Mouse (Mus musculus): ENCODE data around the gene Olfr571. TPM values are rescaled to one million over a fixed set of nuclear protein-coding genes. Genes with fewer than 3 reads are reported as not detected.

Gene Olfr571
- total RNA-seq (2015; ENCODE audit: low replicate concordance) (not detected in 2 replicates), total RNA-seq (2017; ENCODE audit: low replicate concordance) (not detected in 2 replicates)

DNA sequence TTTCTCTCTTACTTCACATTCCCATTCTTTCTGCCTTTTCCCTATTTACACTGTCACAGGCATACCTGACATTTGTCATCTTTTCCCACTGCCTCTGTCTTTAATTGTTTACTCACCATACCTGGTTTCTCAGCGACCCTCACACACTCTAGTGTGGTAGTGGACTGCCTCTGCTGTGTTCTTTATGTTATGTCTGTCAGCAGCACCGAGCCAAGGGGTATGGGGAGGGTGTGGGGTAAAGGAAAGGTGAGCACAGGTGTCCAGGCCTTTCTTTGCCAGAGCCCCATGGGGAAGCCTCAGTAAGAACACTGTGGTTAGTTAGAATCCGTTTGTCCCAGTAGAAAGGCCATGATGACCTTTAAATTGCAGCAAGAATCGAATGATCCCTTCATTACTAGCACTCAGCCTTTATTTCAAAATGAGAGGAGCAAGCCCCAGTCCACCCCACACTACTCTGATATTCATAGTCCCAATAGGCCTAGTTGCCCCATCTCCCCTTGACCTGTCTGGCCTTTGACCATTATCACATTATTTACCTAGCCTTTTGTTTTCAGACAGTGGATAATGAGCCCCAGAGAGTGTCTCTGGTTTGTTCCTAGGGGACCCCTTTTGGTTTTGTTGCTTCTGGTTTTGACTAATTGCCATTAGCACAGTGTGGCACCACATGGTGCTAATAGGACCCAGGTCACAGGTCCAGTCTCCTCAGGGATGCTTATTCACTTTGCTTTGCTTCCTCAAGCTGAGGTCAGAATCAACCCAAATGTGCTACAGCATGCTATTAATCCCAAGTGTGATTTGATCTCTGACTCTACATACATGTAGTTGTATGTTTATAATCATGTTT is at the start of gene Olfr571:
Gene Olfr571, minus strand, starts transcription at position 505 of the 844 bp plus-strand sequence.
- ATAC-seq (replicated peaks; ENCODE audit: low FRiP score, poor library complexity, severe bottlenecking), result no peak

DNA sequence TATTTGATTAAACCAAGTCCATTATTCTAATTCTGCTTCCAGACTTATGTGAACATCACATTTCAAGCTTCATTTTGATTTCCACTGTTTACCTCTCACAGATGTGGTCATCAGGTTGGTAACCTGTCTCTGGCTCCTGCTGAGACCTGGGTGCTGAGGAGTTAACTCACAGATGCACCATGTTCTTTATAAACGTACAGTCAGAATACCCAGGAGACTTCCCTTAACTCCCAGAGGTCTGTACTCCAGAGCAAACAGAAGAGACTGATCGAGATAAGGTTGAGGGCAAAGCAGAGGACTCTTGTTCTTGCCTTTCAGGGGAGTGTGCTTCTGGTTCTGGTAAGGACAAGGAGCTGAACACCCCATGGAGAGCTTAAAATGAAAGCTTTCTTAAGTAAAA is 45.0 kb upstream of the Olfr571 start, which contains the start of gene Olfr576:
Gene Olfr576, plus strand, starts transcription at position 301 of the 400 bp plus-strand sequence.
- ATAC-seq (replicated peaks; ENCODE audit: low FRiP score, poor library complexity, severe bottlenecking), result no peak

DNA sequence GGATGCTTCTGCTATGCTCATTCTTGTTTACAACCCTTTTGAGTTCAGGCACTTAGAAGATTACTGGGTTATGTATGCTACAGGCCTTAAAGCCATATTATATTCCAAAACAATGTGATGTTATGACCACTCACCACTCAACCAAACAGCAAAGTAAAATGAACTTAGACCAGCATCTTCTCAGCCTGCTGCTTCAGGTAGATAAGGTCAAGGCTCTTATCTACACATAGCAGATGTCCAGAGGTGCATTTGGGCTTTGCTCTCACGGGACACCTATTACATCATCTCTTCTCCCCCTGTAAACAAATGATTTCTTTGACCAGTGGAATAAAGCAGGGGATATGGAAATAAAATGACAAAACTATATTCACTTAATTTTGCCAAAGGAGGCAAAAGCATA is 41.3 kb upstream of the Olfr571 start, which contains the start of gene Olfr575:
Gene Olfr575, minus strand, starts transcription at position 183 of the 400 bp plus-strand sequence.
- peak; percentile 71 for ATAC-seq (replicated peaks; ENCODE audit: low FRiP score, poor library complexity, severe bottlenecking)

GRCm38 (mm10) chr7:102958137-102958536 is 40.8 kb upstream of the Olfr571 start:
- no peak for ATAC-seq (replicated peaks; ENCODE audit: low FRiP score, poor library complexity, severe bottlenecking)

- ATAC-seq (replicated peaks; ENCODE audit: low FRiP score, poor library complexity, severe bottlenecking), result no peak
Measured at GRCm38 (mm10) chr7:102950732-102951131, 33.4 kb upstream of the Olfr571 start.

- ATAC-seq (replicated peaks; ENCODE audit: low FRiP score, poor library complexity, severe bottlenecking), result no peak
Measured at GRCm38 (mm10) chr7:102948167-102948566, 30.8 kb upstream of the Olfr571 start, which contains the start of gene Olfr574. Gene Olfr574, plus strand, starts transcription at chr7:102948467.

- no peak for ATAC-seq (replicated peaks; ENCODE audit: low FRiP score, poor library complexity, severe bottlenecking)
Measured at GRCm38 (mm10) chr7:102943417-102943816, 26.1 kb upstream of the Olfr571 start.

GRCm38 (mm10) chr7:102942475-102942874 is 25.1 kb upstream of the Olfr571 start, which contains the start of gene Olfr573-ps1:
Gene Olfr573-ps1, minus strand, starts transcription at chr7:102942575.
- ATAC-seq (replicated peaks; ENCODE audit: low FRiP score, poor library complexity, severe bottlenecking), result no peak

DNA sequence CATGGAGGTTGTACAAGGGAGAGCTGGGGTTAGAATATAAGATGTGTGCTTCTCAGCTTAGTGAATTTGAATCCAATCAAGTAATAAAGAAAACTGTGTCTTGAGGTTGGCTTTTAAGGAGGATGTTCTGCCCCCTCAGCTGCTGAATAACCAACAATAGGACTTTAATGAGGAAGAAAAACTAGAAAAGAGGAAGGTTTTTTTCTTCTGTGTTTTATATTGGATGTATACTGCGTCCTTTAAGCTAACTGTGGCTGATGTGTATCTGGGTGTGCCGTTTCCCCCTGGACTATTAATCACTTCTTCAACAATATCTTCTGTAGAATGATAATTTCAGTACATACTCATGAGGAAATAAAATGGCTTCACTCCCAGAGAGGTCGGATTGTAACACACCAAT is 9.8 kb upstream of the Olfr571 start:
- ATAC-seq (replicated peaks; ENCODE audit: low FRiP score, poor library complexity, severe bottlenecking), result no peak

GRCm38 (mm10) chr7:102924109-102924508 is 6.8 kb upstream of the Olfr571 start, which contains the start of gene Olfr572:
Gene Olfr572, plus strand, starts transcription at chr7:102924409.
- ATAC-seq (replicated peaks; ENCODE audit: low FRiP score, poor library complexity, severe bottlenecking), result no peak

GRCm38 (mm10) chr7:102919632-102920031 is 2.3 kb upstream of the Olfr571 start:
- ATAC-seq (replicated peaks; ENCODE audit: low FRiP score, poor library complexity, severe bottlenecking), result no peak

GRCm38 (mm10) chr7:102916405-102916804 is 931 bp downstream of the Olfr571 start:
- no peak for ATAC-seq (replicated peaks; ENCODE audit: low FRiP score, poor library complexity, severe bottlenecking)

GRCm38 (mm10) chr7:102915261-102915660 is 2.1 kb downstream of the Olfr571 start:
- no peak for ATAC-seq (replicated peaks; ENCODE audit: low FRiP score, poor library complexity, severe bottlenecking)

DNA sequence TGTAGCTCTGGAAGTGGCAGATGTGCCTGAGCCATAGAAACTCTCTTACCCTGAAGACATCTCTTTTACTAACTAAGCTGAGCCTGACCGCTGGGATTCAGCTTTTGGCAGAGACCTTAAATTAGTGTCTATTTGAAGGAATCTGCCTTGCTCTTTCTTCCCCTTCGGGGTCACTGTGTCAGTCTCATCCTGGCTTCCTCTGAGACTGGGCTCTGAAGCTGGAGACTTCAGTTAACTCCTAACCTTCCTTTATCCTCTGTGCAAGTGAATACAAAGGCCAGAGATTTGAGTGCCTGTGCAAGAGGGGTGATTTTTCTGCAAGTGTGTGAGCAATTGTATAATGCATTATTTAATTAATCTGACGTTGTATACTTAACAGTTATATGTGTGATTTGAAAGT is 26.6 kb downstream of the Olfr571 start, which contains the start of gene Olfr569:
Gene Olfr569, minus strand, starts transcription at position 101 of the 400 bp plus-strand sequence.
- no peak for ATAC-seq (replicated peaks; ENCODE audit: low FRiP score, poor library complexity, severe bottlenecking)

DNA sequence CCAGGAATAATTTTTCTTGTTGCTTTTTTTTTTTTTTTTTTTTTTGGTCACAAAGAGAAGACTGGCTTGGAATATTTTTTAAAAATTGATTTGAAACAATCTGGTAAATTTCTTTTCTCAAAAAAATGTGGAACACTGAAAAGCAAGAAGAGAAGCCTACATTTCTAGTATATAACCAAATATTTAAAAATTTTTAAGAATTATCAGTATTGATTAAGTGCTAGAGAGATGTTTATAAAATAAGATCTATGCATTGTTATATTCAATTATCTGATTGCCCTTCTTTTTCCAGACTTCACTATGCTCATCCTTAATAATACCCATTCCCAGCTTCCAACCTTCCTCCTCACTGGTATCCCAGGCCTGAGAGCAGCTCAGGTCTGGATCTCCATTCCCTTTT is 40.5 kb downstream of the Olfr571 start, which contains the start of gene Olfr568:
Gene Olfr568, plus strand, starts transcription at position 301 of the 400 bp plus-strand sequence.
- ATAC-seq (replicated peaks; ENCODE audit: low FRiP score, poor library complexity, severe bottlenecking), result no peak

GRCm38 (mm10) chr7:102858665-102859064 is 58.7 kb downstream of the Olfr571 start, which contains the start of gene Olfr566:
Gene Olfr566, minus strand, starts transcription at chr7:102858765.
- ATAC-seq (replicated peaks; ENCODE audit: low FRiP score, poor library complexity, severe bottlenecking), result no peak

- no peak for ATAC-seq (replicated peaks; ENCODE audit: low FRiP score, poor library complexity, severe bottlenecking)
Measured at GRCm38 (mm10) chr7:102855807-102856206, 61.5 kb downstream of the Olfr571 start.

All from erythroid progenitor cell, adult 5-6 weeks (primary cell).